In the genomic region with DNA sequence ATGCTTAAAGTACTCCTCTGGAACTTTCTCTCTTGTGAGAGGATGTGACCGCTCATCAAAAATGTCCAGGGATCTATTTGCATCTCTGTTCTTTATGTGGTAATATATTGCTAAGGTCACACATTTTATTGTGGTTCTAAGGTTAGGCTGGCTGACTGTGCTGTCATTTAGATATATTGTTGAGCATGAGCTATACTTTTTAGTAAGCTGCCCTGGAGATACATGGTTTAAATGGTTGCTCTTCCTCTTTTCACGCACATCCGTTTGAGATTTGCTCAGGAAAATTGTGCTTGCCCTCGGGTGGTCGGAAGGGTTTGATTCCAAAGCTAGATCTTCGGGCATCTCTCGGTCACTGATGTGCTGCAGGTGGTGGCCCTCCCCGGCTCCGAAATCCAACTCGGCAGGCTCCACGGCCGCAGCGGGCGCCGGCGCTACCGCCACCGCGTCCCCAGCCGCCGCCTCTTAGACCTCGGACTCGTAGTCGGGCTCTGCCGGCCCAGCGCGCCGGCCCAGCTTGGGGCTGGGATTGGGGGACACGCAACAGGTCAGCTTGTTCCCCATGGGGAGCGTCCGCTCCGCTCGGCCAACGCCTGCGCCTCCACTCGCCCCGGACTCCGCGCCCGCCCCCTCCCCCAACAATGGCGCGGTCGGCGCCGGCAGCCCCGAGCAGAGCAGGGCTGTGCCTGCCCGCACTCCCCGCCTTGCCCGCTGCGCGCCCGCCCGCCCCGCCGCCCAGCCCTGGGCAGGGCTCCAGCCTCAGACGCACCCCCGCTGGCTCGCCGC, we compare ENCODE assay signal across 8 mouse cellular contexts. TPM values are rescaled to one million over a fixed set of nuclear protein-coding genes. Genes with fewer than 3 reads are reported as not detected.
DNase-seq lines count a peak whose midpoint lies in the region; ATAC-seq lines count a peak whose summit lies in the region.

No protein-coding gene starts in this region.

- no peaks in the 10 kb centered on the region for H3K9me3 ChIP-seq in heart, embryonic 14.5 days (ENCODE audit: control insufficient read depth, low read length)
- no peaks in the 10 kb centered on the region for H3K9me3 ChIP-seq in limb, embryonic 15.5 days
- no peaks in the 10 kb centered on the region for H3K9me3 ChIP-seq in neural tube, embryonic 11.5 days (ENCODE audit: control insufficient read depth, low read length)

- H3K4me2 ChIP-seq in heart, embryonic 14.5 days (ENCODE audit: low read length): peak overlapping the region; percentile 76
- peak overlapping the region; percentile 53 for H3K4me2 ChIP-seq in limb, embryonic 15.5 days
- peak overlapping the region; percentile 58 for H3K4me2 ChIP-seq in neural tube, embryonic 11.5 days (ENCODE audit: low read depth)

- 3% methylated on average over 52 of the region's 59 CpGs for whole genome bisulfite sequencing in heart, embryonic 14.5 days
- WGBS in limb, embryonic 15.5 days: 3% methylated on average over 57 of the region's 59 CpGs
- 3% methylated on average over 51 of the region's 59 CpGs for WGBS in neural tube, embryonic 11.5 days

- no peaks in the 10 kb centered on the region for H3K27me3 ChIP-seq in heart, embryonic 14.5 days (ENCODE audit: control insufficient read depth, insufficient read depth, low read length)
- H3K27me3 ChIP-seq in limb, embryonic 15.5 days: peaks cover 5% of the 10 kb centered on the region
- H3K27me3 ChIP-seq in neural tube, embryonic 11.5 days (ENCODE audit: control insufficient read depth, insufficient read depth, low read length): no peaks in the 10 kb centered on the region

- no peak overlapping the region for H3K27ac ChIP-seq in heart, embryonic 14.5 days (replicated peaks in 1 of 2; ENCODE audit: control insufficient read depth in 1 of 2, insufficient read depth in 1 of 2, low read depth in 2 of 2, low read length in 2 of 2)
- no peak overlapping the region for H3K27ac ChIP-seq in limb, embryonic 15.5 days
- H3K27ac ChIP-seq in neural tube, embryonic 11.5 days (ENCODE audit: low read depth, low read length): no peak overlapping the region

- ATAC-seq in heart, embryonic 14.5 days (ENCODE audit: insufficient number of reproducible peaks, insufficient read depth, low FRiP score, low read depth): peak; percentile 79
- no peak for ATAC-seq in limb, embryonic 15.5 days (ENCODE audit: insufficient number of reproducible peaks, low FRiP score, low TSS enrichment, low read depth)
- peak; percentile 98 for ATAC-seq in neural tube, embryonic 11.5 days (ENCODE audit: insufficient read depth, low FRiP score, low TSS enrichment)

- no peaks in the 10 kb centered on the region for H3K36me3 ChIP-seq in heart, embryonic 14.5 days (ENCODE audit: control insufficient read depth, insufficient read depth, low read length)
- no peaks in the 10 kb centered on the region for H3K36me3 ChIP-seq in limb, embryonic 15.5 days
- H3K36me3 ChIP-seq in neural tube, embryonic 11.5 days (ENCODE audit: control insufficient read depth, insufficient read depth, low read length): no peaks in the 10 kb centered on the region

- DNase-seq in cerebellum, postnatal 10 days: peak; percentile 0 to 25
- DNase-seq in cerebellum, adult 8-10 months: no peak
- peak; percentile 66 for DNase-seq in adrenal gland, postnatal 25 days
- DNase-seq in neural tube, embryonic 11.5 days (ENCODE audit: low spot score): peak; percentile 58
- DNase-seq in layer of hippocampus, adult 18-20 months (ENCODE audit: low spot score in 2 of 2): no peak
- no peak for DNase-seq in gastrocnemius, postnatal 4 days (ENCODE audit: low spot score in 2 of 2)

- peak overlapping the region; percentile 69 for H3K9ac ChIP-seq in heart, embryonic 14.5 days (ENCODE audit: low read length)
- 0 out of 2 replicates have a peak overlapping the region, but pooled peaks have one; percentile 7 for H3K9ac ChIP-seq in limb, embryonic 15.5 days
- H3K9ac ChIP-seq in neural tube, embryonic 11.5 days (ENCODE audit: low read length): peak overlapping the region; percentile 67

- peak overlapping the region; percentile 47 to 52 for H3K4me3 ChIP-seq in heart, embryonic 14.5 days (ENCODE audit: control insufficient read depth in 1 of 2, insufficient read depth in 1 of 2, low read depth in 1 of 2, low read length in 2 of 2)
- peak overlapping the region; percentile 44 for H3K4me3 ChIP-seq in limb, embryonic 15.5 days
- H3K4me3 ChIP-seq in neural tube, embryonic 11.5 days (ENCODE audit: low read depth, low read length): peak overlapping the region; percentile 47

- H3K4me1 ChIP-seq in heart, embryonic 14.5 days (ENCODE audit: control insufficient read depth in 2 of 2, insufficient read depth in 2 of 2, low read length in 2 of 2): no peaks in the 10 kb centered on the region; a peak in 1 of 4 replicates
- H3K4me1 ChIP-seq in limb, embryonic 15.5 days: 0 out of 2 replicates have a peak, but pooled peaks cover 4% of the 10 kb centered on the region
- H3K4me1 ChIP-seq in neural tube, embryonic 11.5 days (ENCODE audit: control insufficient read depth, insufficient read depth, low read length): no peaks in the 10 kb centered on the region

RNA-seq across cellular contexts. Expression of a gene that starts 5.9 kb away (rescaled TPM):
- 7.9 and 11.3 TPM in 2 replicates for total RNA-seq in adrenal gland, postnatal 25 days (2021)
- 0.70 and 0.98 TPM in 2 replicates for polyA plus RNA-seq in heart, embryonic 14.5 days (2014; fragmentation: Nextera tagmentation; extraction: Ambion mirVana)
- polyA plus RNA-seq in limb, embryonic 15.5 days (2015; fragmentation: Nextera tagmentation; extraction: Ambion mirVana): 0.60 and 0.74 TPM in 2 replicates
- polyA plus RNA-seq in neural tube, embryonic 11.5 days (2014; fragmentation: Nextera tagmentation; extraction: Ambion mirVana): 0.35 and 0.38 TPM in 2 replicates
- total RNA-seq in layer of hippocampus, adult 18-20 months (2021): under 1 TPM; 0.81 to 0.97 TPM
- total RNA-seq in gastrocnemius, postnatal 4 days (2021): under 1 TPM; 0.32 to 0.62 TPM

RNA-seq across cellular contexts. Expression of a gene that starts 36.8 kb away (rescaled TPM):
- 4.0 and 8.3 TPM in 2 replicates for total RNA-seq in adrenal gland, postnatal 25 days (2021)
- 1.2 and 1.6 TPM in 2 replicates for polyA plus RNA-seq in heart, embryonic 14.5 days (2014; fragmentation: Nextera tagmentation; extraction: Ambion mirVana)
- polyA plus RNA-seq in limb, embryonic 15.5 days (2015; fragmentation: Nextera tagmentation; extraction: Ambion mirVana): 1.4 and 1.6 TPM in 2 replicates
- polyA plus RNA-seq in neural tube, embryonic 11.5 days (2014; fragmentation: Nextera tagmentation; extraction: Ambion mirVana): 0.95 and 1.1 TPM in 2 replicates
- under 1 TPM; 0.84 to 0.92 TPM for total RNA-seq in layer of hippocampus, adult 18-20 months (2021)
- total RNA-seq in gastrocnemius, postnatal 4 days (2021): 1 to 10 TPM; 1.4 to 1.5 TPM

RNA-seq across cellular contexts. Expression of a gene that starts 48.2 kb away (rescaled TPM):
- total RNA-seq in adrenal gland, postnatal 25 days (2021): not detected in 2 replicates
- not detected in 2 replicates for polyA plus RNA-seq in heart, embryonic 14.5 days (2014; fragmentation: Nextera tagmentation; extraction: Ambion mirVana)
- not detected in 2 replicates for polyA plus RNA-seq in limb, embryonic 15.5 days (2015; fragmentation: Nextera tagmentation; extraction: Ambion mirVana)
- not detected in 2 replicates for polyA plus RNA-seq in neural tube, embryonic 11.5 days (2014; fragmentation: Nextera tagmentation; extraction: Ambion mirVana)
- total RNA-seq in layer of hippocampus, adult 18-20 months (2021): not detected
- not detected for total RNA-seq in gastrocnemius, postnatal 4 days (2021)

RNA-seq across cellular contexts. Expression of a gene that starts 58.9 kb away (rescaled TPM):
- not detected in 2 replicates for total RNA-seq in adrenal gland, postnatal 25 days (2021)
- not detected in 2 replicates for polyA plus RNA-seq in heart, embryonic 14.5 days (2014; fragmentation: Nextera tagmentation; extraction: Ambion mirVana)
- polyA plus RNA-seq in limb, embryonic 15.5 days (2015; fragmentation: Nextera tagmentation; extraction: Ambion mirVana): not detected in 2 replicates
- not detected in 2 replicates for polyA plus RNA-seq in neural tube, embryonic 11.5 days (2014; fragmentation: Nextera tagmentation; extraction: Ambion mirVana)
- total RNA-seq in layer of hippocampus, adult 18-20 months (2021): not detected
- not detected for total RNA-seq in gastrocnemius, postnatal 4 days (2021)

Comparison
In these comparisons a context has a peak if more than half of its experiments do, and no peak if none do; other contexts are left out.
1. DNase-seq: peak in cerebellum, postnatal 10 days (2 of 2), adrenal gland, postnatal 25 days (single experiment) and neural tube, embryonic 11.5 days (single experiment); none in cerebellum, adult 8-10 months (single experiment), layer of hippocampus, adult 18-20 months (0 of 2) and gastrocnemius, postnatal 4 days (0 of 2).
2. H3K9ac ChIP-seq: peak in every context shown above with its lines; median percentile 69 in heart, embryonic 14.5 days; 67 in neural tube, embryonic 11.5 days; 7 in limb, embryonic 15.5 days.
3. Peak in every context shown above with its lines, with median percentiles within 50 percentile points of each other: H3K4me2 ChIP-seq and H3K4me3 ChIP-seq.